Mouse (Mus musculus): ENCODE measurements around the gene Sstr2. TPM values are rescaled to one million over a fixed set of nuclear protein-coding genes. Genes with fewer than 3 reads are reported as not detected.

Gene Sstr2
- polyA plus RNA-seq, 1 experiment: 0.30 TPM

DNA sequence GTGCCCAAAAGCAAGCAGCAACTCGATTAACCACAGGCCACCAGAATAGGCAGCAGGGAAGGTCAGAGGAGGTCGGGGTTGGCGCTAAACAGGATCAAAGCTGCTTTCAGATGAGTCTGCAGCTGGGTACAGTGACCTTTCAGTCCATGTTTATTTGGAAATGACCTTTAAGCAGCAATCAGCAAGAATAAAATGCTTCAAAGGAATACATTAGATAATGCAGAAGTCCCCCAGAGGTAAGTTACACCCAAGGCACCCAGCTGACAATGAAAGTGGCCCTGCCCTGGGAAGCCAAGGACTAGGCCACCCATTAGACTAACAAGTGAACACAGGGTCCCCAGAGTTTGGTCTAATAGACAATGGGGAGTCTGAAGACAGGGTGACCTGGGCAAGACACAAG is 30.2 kb upstream of the Sstr2 start:
- Histone ChIP-seq H3K79me3 (ENCODE audit: low read depth) (no peaks in the 10 kb centered on the region), H3K36me3 (ENCODE audit: control insufficient read depth, insufficient read depth) (no peaks in the 10 kb centered on the region), H3K79me2 (ENCODE audit: control insufficient read depth, insufficient read depth) (no peaks in the 10 kb centered on the region), H3K27me3 (ENCODE audit: control insufficient read depth, insufficient read depth, insufficient read length) (no peaks in the 10 kb centered on the region), H3ac (ENCODE audit: control insufficient read depth, insufficient read length, low read depth) (no peak overlapping the region), H3K4me3 (ENCODE audit: insufficient read depth, poor library complexity, severe bottlenecking) (no peak overlapping the region)
- TF ChIP-seq CTCF (IDR thresholded peaks at IDR 0.05; ENCODE audit: control insufficient read depth, insufficient read depth, insufficient read length) (no peak), CEBPB (IDR thresholded peaks at IDR 0.05; ENCODE audit: low read depth) (no peak), FOSL1 (IDR thresholded peaks at IDR 0.05; ENCODE audit: insufficient read depth, low read length, poor library complexity, severe bottlenecking) (no peak), MYOG (IDR thresholded peaks at IDR 0.05; ENCODE audit: control insufficient read depth, extremely low read depth, insufficient read length) (no peak), USF1 (IDR thresholded peaks at IDR 0.05; ENCODE audit: low read depth) (no peak), MYOD1 (IDR thresholded peaks at IDR 0.05; ENCODE audit: control insufficient read depth, insufficient read length, low read depth) (no peak), MAX (IDR thresholded peaks at IDR 0.05) (no peak)

DNA sequence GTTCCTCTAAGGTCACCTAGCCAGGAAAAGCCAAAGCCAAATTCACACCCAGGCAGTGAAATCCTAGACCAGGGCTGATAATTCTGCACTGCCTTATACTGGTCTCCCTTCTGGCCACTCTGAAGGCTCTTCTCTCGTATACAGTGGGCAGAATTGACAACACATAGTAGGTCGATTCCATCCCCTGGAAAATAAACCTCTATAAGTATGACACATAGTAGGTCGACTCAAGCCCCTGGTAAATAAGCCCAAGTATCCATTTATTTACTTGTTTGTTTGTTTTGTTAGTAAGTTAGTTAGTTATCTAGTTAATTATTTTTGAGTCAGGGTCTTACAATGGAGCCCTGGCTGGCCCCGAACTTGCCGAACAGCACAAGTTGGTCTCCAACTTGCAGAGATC is 24.0 kb upstream of the Sstr2 start:
- no peaks in the 10 kb centered on the region for H3K79me3 ChIP-seq (ENCODE audit: low read depth)
- no peak overlapping the region for H3K4me3 ChIP-seq (ENCODE audit: insufficient read depth, poor library complexity, severe bottlenecking)
- no peak overlapping the region for H3ac ChIP-seq (ENCODE audit: control insufficient read depth, insufficient read length, low read depth)
- no peak for TF ChIP-seq MYOG (IDR thresholded peaks at IDR 0.05; ENCODE audit: control insufficient read depth, extremely low read depth, insufficient read length)
- no peak for TF ChIP-seq USF1 (IDR thresholded peaks at IDR 0.05; ENCODE audit: low read depth)
- TF ChIP-seq MAX (IDR thresholded peaks at IDR 0.05): no peak
- no peak for TF ChIP-seq CTCF (IDR thresholded peaks at IDR 0.05; ENCODE audit: control insufficient read depth, insufficient read depth, insufficient read length)
- no peak for TF ChIP-seq CEBPB (IDR thresholded peaks at IDR 0.05; ENCODE audit: low read depth)
- no peak for TF ChIP-seq MYOD1 (IDR thresholded peaks at IDR 0.05; ENCODE audit: control insufficient read depth, insufficient read length, low read depth)
- TF ChIP-seq FOSL1 (IDR thresholded peaks at IDR 0.05; ENCODE audit: insufficient read depth, low read length, poor library complexity, severe bottlenecking): no peak
- no peaks in the 10 kb centered on the region for H3K27me3 ChIP-seq (ENCODE audit: control insufficient read depth, insufficient read depth, insufficient read length)
- H3K36me3 ChIP-seq (ENCODE audit: control insufficient read depth, insufficient read depth): no peaks in the 10 kb centered on the region
- no peaks in the 10 kb centered on the region for H3K79me2 ChIP-seq (ENCODE audit: control insufficient read depth, insufficient read depth)

DNA sequence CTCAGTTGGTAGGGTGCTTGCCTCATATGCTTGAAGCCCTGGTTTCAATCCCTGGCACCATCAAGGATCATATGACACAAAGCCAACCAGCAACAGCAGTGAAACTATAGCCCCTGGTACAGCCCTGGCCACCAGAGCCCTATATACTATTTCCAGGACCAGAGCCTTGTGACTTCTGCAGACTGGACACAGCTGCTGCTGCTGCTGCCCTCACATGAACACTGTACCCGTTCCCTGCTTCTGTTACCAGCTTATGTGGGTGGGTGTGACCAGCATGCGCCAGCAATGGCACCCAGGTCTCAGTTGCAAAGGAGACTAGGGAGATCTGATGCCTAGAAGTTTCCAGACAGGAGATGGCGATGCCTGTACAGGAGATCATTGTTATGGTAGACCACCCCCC is 21.5 kb upstream of the Sstr2 start:
- Histone ChIP-seq H3K4me3 (ENCODE audit: insufficient read depth, poor library complexity, severe bottlenecking) (no peak overlapping the region), H3ac (ENCODE audit: control insufficient read depth, insufficient read length, low read depth) (no peak overlapping the region), H3K79me2 (ENCODE audit: control insufficient read depth, insufficient read depth) (no peaks in the 10 kb centered on the region), H3K79me3 (ENCODE audit: low read depth) (no peaks in the 10 kb centered on the region), H3K36me3 (ENCODE audit: control insufficient read depth, insufficient read depth) (no peaks in the 10 kb centered on the region), H3K27me3 (ENCODE audit: control insufficient read depth, insufficient read depth, insufficient read length) (no peaks in the 10 kb centered on the region)
- TF ChIP-seq FOSL1 (IDR thresholded peaks at IDR 0.05; ENCODE audit: insufficient read depth, low read length, poor library complexity, severe bottlenecking) (no peak), MYOD1 (IDR thresholded peaks at IDR 0.05; ENCODE audit: control insufficient read depth, insufficient read length, low read depth) (no peak), CTCF (IDR thresholded peaks at IDR 0.05; ENCODE audit: control insufficient read depth, insufficient read depth, insufficient read length) (no peak), MAX (IDR thresholded peaks at IDR 0.05) (no peak), MYOG (IDR thresholded peaks at IDR 0.05; ENCODE audit: control insufficient read depth, extremely low read depth, insufficient read length) (no peak), USF1 (IDR thresholded peaks at IDR 0.05; ENCODE audit: low read depth) (no peak), CEBPB (IDR thresholded peaks at IDR 0.05; ENCODE audit: low read depth) (no peak)

DNA sequence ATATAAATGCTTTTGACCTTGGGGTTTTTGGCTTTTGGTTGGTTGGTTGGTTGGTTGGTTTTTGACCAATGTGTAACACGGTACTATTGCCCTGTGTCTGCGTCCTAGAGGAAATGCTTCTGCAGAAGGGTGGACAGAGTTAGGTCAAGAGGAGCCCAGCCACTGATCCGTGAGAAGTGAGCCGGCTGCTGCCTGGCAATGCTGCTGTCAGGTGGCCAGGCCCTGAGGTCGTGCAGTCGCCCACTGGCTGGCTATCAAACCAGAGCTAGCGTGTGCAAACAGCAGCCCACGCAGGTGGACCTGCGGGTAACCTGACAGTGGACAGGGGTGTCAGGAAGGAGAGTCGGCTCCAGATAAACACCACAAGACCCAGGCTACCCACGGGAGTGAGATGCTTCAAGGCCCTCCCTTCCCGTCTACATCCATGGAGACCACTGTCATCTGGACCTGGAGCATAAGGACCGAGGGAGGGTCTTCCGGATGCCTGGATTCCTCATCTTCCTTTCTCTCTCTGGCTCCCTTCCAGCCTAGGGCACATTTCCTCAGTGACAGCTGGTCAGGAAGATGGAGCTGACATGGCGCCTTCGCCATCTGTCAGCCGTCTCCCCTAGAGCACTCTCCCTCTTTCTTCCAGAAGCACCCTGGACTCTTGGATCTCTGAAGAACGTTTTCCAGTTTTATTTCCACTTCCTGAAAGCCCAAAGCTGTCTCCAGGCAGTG is 18.5 kb upstream of the Sstr2 start:
- Histone ChIP-seq H3K79me2 (ENCODE audit: control insufficient read depth, insufficient read depth) (no peaks in the 10 kb centered on the region), H3K36me3 (ENCODE audit: control insufficient read depth, insufficient read depth) (no peaks in the 10 kb centered on the region), H3K79me3 (ENCODE audit: low read depth) (no peaks in the 10 kb centered on the region), H3K27me3 (ENCODE audit: control insufficient read depth, insufficient read depth, insufficient read length) (no peaks in the 10 kb centered on the region), H3K4me3 (ENCODE audit: insufficient read depth, poor library complexity, severe bottlenecking) (no peak overlapping the region), H3ac (ENCODE audit: control insufficient read depth, insufficient read length, low read depth) (no peak overlapping the region)
- TF ChIP-seq MAX (IDR thresholded peaks at IDR 0.05) (no peak), USF1 (IDR thresholded peaks at IDR 0.05; ENCODE audit: low read depth) (no peak), MYOG (IDR thresholded peaks at IDR 0.05; ENCODE audit: control insufficient read depth, extremely low read depth, insufficient read length) (no peak), CEBPB (IDR thresholded peaks at IDR 0.05; ENCODE audit: low read depth) (no peak), CTCF (IDR thresholded peaks at IDR 0.05; ENCODE audit: control insufficient read depth, insufficient read depth, insufficient read length) (no peak), MYOD1 (IDR thresholded peaks at IDR 0.05; ENCODE audit: control insufficient read depth, insufficient read length, low read depth) (no peak), FOSL1 (IDR thresholded peaks at IDR 0.05; ENCODE audit: insufficient read depth, low read length, poor library complexity, severe bottlenecking) (no peak)

DNA sequence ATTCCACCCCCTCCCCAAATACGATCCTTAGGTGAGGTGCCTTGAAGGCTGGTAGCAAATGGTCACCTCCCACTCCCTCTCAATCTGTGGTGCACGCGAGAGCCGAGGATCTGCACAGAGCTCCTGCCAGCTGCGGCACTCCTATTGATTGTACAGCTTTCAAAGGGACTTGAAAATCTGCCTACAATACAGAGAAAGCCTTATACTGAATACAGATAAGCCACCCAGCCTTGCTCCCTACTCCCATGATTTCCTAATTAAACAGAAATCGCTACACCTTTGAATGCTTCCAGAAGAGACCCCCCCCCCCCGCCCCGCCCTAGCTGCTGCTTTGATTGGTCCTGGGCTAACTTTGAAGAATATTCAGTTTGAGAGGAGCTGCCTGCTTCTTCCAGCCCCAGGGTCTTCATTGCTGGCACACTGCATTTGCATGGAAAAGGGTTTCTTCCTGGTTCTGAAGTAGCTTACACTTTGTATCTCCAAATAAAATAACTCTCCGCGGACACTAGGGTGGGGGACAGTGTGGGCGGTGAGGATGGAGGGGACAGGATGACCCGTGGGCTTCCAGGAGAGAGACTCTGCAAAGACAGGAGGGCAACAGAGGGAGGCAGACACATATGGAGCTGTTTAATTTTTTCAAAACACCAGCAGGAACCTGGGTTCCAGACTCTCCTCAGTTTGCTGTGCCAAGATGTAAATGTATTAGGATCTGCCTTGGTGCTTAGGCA is 17.4 kb upstream of the Sstr2 start:
- TF ChIP-seq MYOD1 (IDR thresholded peaks at IDR 0.05; ENCODE audit: control insufficient read depth, insufficient read length, low read depth) (no peak), CTCF (IDR thresholded peaks at IDR 0.05; ENCODE audit: control insufficient read depth, insufficient read depth, insufficient read length) (no peak), FOSL1 (IDR thresholded peaks at IDR 0.05; ENCODE audit: insufficient read depth, low read length, poor library complexity, severe bottlenecking) (no peak), MYOG (IDR thresholded peaks at IDR 0.05; ENCODE audit: control insufficient read depth, extremely low read depth, insufficient read length) (no peak), USF1 (IDR thresholded peaks at IDR 0.05; ENCODE audit: low read depth) (no peak), CEBPB (IDR thresholded peaks at IDR 0.05; ENCODE audit: low read depth) (no peak), MAX (IDR thresholded peaks at IDR 0.05) (no peak)
- Histone ChIP-seq H3K79me2 (ENCODE audit: control insufficient read depth, insufficient read depth) (no peaks in the 10 kb centered on the region), H3K36me3 (ENCODE audit: control insufficient read depth, insufficient read depth) (no peaks in the 10 kb centered on the region), H3K4me3 (ENCODE audit: insufficient read depth, poor library complexity, severe bottlenecking) (no peak overlapping the region), H3ac (ENCODE audit: control insufficient read depth, insufficient read length, low read depth) (no peak overlapping the region), H3K27me3 (ENCODE audit: control insufficient read depth, insufficient read depth, insufficient read length) (no peaks in the 10 kb centered on the region), H3K79me3 (ENCODE audit: low read depth) (no peaks in the 10 kb centered on the region)

Data from C2C12 (cell line).